Mouse (Mus musculus): ENCODE results near the gene Bpifa6.

DNA sequence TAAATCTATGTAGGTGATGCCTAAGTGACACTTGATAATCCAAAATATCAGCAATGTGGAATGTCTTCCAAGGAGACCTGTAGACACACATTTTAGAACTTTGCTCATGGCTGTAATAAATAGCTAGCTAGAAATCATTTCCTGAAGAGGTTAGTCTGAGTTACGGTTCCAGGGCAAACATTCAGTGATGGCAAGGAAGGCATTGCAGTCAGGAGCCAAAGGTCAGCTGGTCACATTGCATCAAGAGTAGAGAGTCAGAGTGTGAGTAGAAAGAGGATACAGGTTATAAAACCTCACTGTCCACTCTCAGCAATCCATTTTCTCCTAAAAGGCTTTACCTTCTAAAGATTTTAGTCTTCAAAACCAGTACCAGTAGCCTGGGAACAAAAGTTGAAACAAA lies 43.2 kb downstream of the Bpifa6 start:
- TF ChIP-seq POLR2A (IDR thresholded peaks at IDR 0.05; ENCODE audit: extremely low read depth, insufficient read depth, low read length), result no peak
- TF ChIP-seq CTCF (IDR thresholded peaks at IDR 0.05; ENCODE audit: extremely low read depth, insufficient read depth, low read length), result no peak
